Mouse (Mus musculus) lung, postnatal 0 days (tissue): Measurements from ENCODE around the gene Ugt1a6a. TPM values are rescaled to one million over a fixed set of nuclear protein-coding genes. Genes with fewer than 3 reads are reported as not detected.
"Not testable (repeated sequence)": the region's sequence is repeated elsewhere in the genome, so short reads cannot be mapped to it uniquely, and the experiment has no call there.

Experiments used
- ATAC-seq: fragments of 200-750 bp; cut with Nextera tagmentation; 2 replicates; pipeline ENCODE4 v1.8.0; 2017; ENCODE audit warnings: moderate library complexity
- DNase-seq: peaks from one replicate; pipeline ENCODE4 v3.0.0-alpha.2; 2016; ENCODE audit warnings: low spot score
- H3K27ac ChIP-seq: fragments of 300-500 bp; sonication (generic); 2 replicates; pipeline ENCODE4 v1.5.1; 2014; ENCODE audit warnings: antibody characterized with exemption, mild to moderate bottlenecking, low read length, mixed read lengths
- H3K27me3 ChIP-seq: fragments of 300-500 bp; sonication (generic); replicated peaks from 2 replicates; pipeline ENCODE4 v1.6.1; 2014; ENCODE audit warnings: low read length, mixed read lengths; ENCODE audit not compliant: insufficient read depth
- H3K36me3 ChIP-seq: fragments of 300-500 bp; sonication (generic); 2 replicates; pipeline ENCODE4 v1.6.1; 2014; ENCODE audit warnings: low read length, mixed read lengths; ENCODE audit not compliant: insufficient read depth
- H3K4me1 ChIP-seq: fragments of 300-500 bp; sonication (generic); 2 replicates; pipeline ENCODE4 v1.6.1; 2014; ENCODE audit warnings: antibody characterized with exemption, low read depth, low read length, mixed read lengths; ENCODE audit not compliant: insufficient read depth
- H3K4me2 ChIP-seq: fragments of 300-500 bp; sonication (generic); replicated peaks from 2 replicates; pipeline ENCODE4 v1.6.1; 2014; ENCODE audit warnings: low read depth, mild to moderate bottlenecking, low read length, moderate library complexity, mixed read lengths
- H3K4me3 ChIP-seq: fragments of 300-500 bp; sonication (generic); 2 replicates; pipeline ENCODE4 v1.5.1; 2014; ENCODE audit warnings: low read depth, low read length
- H3K9ac ChIP-seq: fragments of 300-500 bp; sonication (generic); replicated peaks from 2 replicates; pipeline ENCODE4 v1.6.1; 2014; ENCODE audit warnings: low read depth, mild to moderate bottlenecking
- H3K9me3 ChIP-seq: fragments of 300-500 bp; sonication (generic); 2 replicates; pipeline ENCODE4 v1.6.1; 2016; ENCODE audit warnings: low read length, mixed read lengths
- CTCF ChIP-seq: IDR thresholded peaks from 2 replicates; pipeline ENCODE4 v1.5.1; 2016; ENCODE audit warnings: antibody characterized with exemption, mild to moderate bottlenecking
- EP300 ChIP-seq: IDR thresholded peaks from 2 replicates; pipeline ENCODE4 v1.6.1; 2016; ENCODE audit warnings: antibody characterized with exemption, mild to moderate bottlenecking, control low read depth
- WGBS: fragments of 180-500 bp; shearing (Covaris S2); extraction: QIAGEN DNeasy Blood & Tissue Kit; methylation state at CpG from one replicate; pipeline ENCODE4 v1.1.7; 2014; 5-methylcytosine and 5-hydroxymethylcytosine counted together
- polyA plus RNA-seq: library from polyadenylated mRNA; unstranded; fragments of >200 nt; fragmentation: Nextera tagmentation; extraction: Ambion mirVana; gene quantifications from 2 replicates; pipeline ENCODE4 v1.2.1, GENCODE M21; 2015

Gene Ugt1a6a
- polyA plus RNA-seq: 35.3 and 39.9 TPM in 2 replicates

- H3K4me1 ChIP-seq, H3K4me3 ChIP-seq, H3K36me3 ChIP-seq, H3K9me3 ChIP-seq, H3K9ac ChIP-seq, H3K4me2 ChIP-seq, H3K27me3 ChIP-seq: not testable (repeated sequence)
- ATAC-seq (peak; percentile 85), DNase-seq (peak; percentile 80)
- 0 out of 2 replicates have a peak, but pooled peaks have one; percentile 22 for TF ChIP-seq EP300
- 15% methylated on average over 5 of the region's 5 CpGs for WGBS
- peak within 1 kb of the TSS; percentile 61 for H3K27ac ChIP-seq
Observed at GRCm38 (mm10) chr1:88134457-88135011, at the start of gene Ugt1a6a. Ugt1a6a (plus strand) TSS chr1:88134809.

GRCm38 (mm10) chr1:88086125-88086524, 48.5 kb upstream of the Ugt1a6a start:
- Histone ChIP-seq H3K4me2 (no peak overlapping the region), H3K4me3 (no peak overlapping the region), H3K36me3 (no peaks in the 10 kb centered on the region), H3K4me1 (no peaks in the 10 kb centered on the region), H3K9ac (no peak overlapping the region), H3K27me3 (no peaks in the 10 kb centered on the region), H3K27ac (no peak overlapping the region), H3K9me3 (no peaks in the 10 kb centered on the region)
- DNase-seq (no peak), ATAC-seq (no peak)
- TF ChIP-seq EP300: no peak
- no peak for TF ChIP-seq CTCF
- WGBS: 49% methylated on average over 1 of the region's 1 CpGs

DNA sequence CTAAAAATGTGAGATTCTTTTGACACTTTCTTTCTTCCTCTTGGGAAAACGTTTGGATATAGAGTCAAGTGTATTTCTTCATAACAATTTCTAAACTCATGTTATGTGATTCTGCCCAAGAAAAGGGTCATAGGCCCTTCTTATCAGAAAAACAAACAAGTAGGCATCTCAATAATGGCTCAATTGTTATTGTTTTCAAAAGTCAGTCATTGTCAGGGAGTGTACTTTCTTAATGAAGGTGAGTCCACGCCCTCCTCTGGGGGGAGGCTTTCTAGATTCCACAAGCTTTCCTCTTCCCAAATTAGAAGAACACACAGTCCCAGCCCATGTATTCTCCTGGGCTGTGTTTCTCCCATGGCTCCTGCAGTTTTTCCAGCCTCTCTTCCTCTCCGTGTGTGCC, 47.1 kb upstream of the Ugt1a6a start, which contains the start of gene Ugt1a8:
Gene Ugt1a8, plus strand, starts transcription at position 301 of the 400 bp plus-strand sequence.
- H3K27me3 ChIP-seq: no peaks in the 10 kb centered on the region
- TF ChIP-seq CTCF (no peak), EP300 (no peak)
- no peak for DNase-seq
- H3K9ac ChIP-seq: no peak within 1 kb of the TSS
- H3K9me3 ChIP-seq: no peaks in the 10 kb centered on the region
- 58% methylated on average over 3 of the region's 3 CpGs for WGBS
- no peak within 1 kb of the TSS for H3K4me2 ChIP-seq
- no peak within 1 kb of the TSS for H3K27ac ChIP-seq
- H3K4me3 ChIP-seq: no peak within 1 kb of the TSS
- H3K4me1 ChIP-seq: no peaks in the 10 kb centered on the region
- ATAC-seq: no peak
- H3K36me3 ChIP-seq: no peaks in the 10 kb centered on the region

- H3K27me3 ChIP-seq: no peaks in the 10 kb centered on the region
- TF ChIP-seq CTCF: no peak
- no peak for TF ChIP-seq EP300
- H3K4me2 ChIP-seq: no peak overlapping the region
- H3K27ac ChIP-seq: no peak overlapping the region
- 0 out of 2 replicates have a peak, but pooled peaks cover 3% of the 10 kb centered on the region for H3K4me1 ChIP-seq
- H3K4me3 ChIP-seq: no peak overlapping the region
- ATAC-seq: no peak
- no peaks in the 10 kb centered on the region for H3K9me3 ChIP-seq
- H3K36me3 ChIP-seq: no peaks in the 10 kb centered on the region
- no peak overlapping the region for H3K9ac ChIP-seq
- DNase-seq: no peak
Observed at GRCm38 (mm10) chr1:88092341-88092740, 42.3 kb upstream of the Ugt1a6a start.

- not testable (repeated sequence) for H3K27ac ChIP-seq, H3K4me3 ChIP-seq, H3K27me3 ChIP-seq, H3K4me2 ChIP-seq, H3K9me3 ChIP-seq, H3K4me1 ChIP-seq, H3K36me3 ChIP-seq, H3K9ac ChIP-seq
- DNase-seq: peak; percentile 10
- WGBS: 51% methylated on average over 3 of the region's 3 CpGs
- peak; percentile 53 for ATAC-seq
- peak; percentile 57 for TF ChIP-seq CTCF
Observed at GRCm38 (mm10) chr1:88094270-88094676, 40.3 kb upstream of the Ugt1a6a start.

DNA sequence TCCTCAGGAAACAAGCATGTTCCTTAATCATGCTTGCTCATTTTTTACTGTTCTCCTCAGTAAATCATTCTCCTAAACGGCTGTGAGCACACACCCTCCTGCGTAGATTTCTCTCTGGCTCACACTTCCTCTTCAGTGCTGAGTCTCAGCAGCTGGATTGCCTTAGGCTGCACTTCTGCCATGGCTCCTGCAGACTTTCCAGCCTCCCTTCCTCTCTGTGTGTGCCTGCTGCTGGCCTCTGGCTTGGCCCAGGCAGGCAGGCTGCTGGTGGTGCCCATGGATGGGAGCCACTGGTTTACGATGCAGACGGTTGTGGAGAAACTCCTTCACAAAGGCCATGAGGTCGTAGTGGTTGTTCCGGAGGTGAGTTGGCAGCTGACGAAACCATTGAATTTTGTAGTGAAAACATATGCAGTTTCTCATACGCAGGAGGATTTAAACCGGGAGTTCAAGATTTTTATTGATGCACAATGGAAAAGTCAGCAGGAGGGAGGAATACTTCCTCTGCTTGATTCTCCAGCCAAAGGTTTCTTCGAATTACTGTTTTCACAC, 39.6 kb upstream of the Ugt1a6a start, which contains the start of gene Ugt1a7c:
Gene Ugt1a7c, plus strand, starts transcription at position 122 of the 552 bp plus-strand sequence.
- Histone ChIP-seq H3K4me1 (0 out of 2 replicates have a peak, but pooled peaks cover 3% of the 10 kb centered on the region), H3K36me3 (no peaks in the 10 kb centered on the region), H3K4me3 (0 out of 2 replicates have a peak within 1 kb of the TSS, but pooled peaks have one; percentile 3), H3K27ac (peak within 1 kb of the TSS; percentile 57; the same call in 1 of the 2 replicates), H3K9me3 (no peaks in the 10 kb centered on the region), H3K27me3 (no peaks in the 10 kb centered on the region), H3K4me2 (peak within 1 kb of the TSS; percentile 22; the same call in 1 of the 2 replicates), H3K9ac (no peak within 1 kb of the TSS)
- 27% methylated on average over 10 of the region's 10 CpGs for WGBS
- DNase-seq: peak; percentile 86
- TF ChIP-seq CTCF: no peak
- no peak for TF ChIP-seq EP300
- peak; percentile 89 for ATAC-seq

- not testable (repeated sequence) for H3K36me3 ChIP-seq, H3K4me2 ChIP-seq, H3K9ac ChIP-seq, ATAC-seq, H3K9me3 ChIP-seq, H3K27ac ChIP-seq, H3K27me3 ChIP-seq, H3K4me1 ChIP-seq, DNase-seq, H3K4me3 ChIP-seq
- 82% methylated on average over 3 of the region's 3 CpGs for WGBS
Observed at GRCm38 (mm10) chr1:88098546-88098945, 36.1 kb upstream of the Ugt1a6a start.

- H3K4me3 ChIP-seq, H3K36me3 ChIP-seq, H3K9ac ChIP-seq, H3K9me3 ChIP-seq, H3K27ac ChIP-seq, H3K4me2 ChIP-seq, H3K27me3 ChIP-seq, DNase-seq, ATAC-seq, H3K4me1 ChIP-seq: not testable (repeated sequence)
- 69% methylated on average over 2 of the region's 2 CpGs for WGBS
Observed at GRCm38 (mm10) chr1:88099691-88100090, 34.9 kb upstream of the Ugt1a6a start.
